ENCODE assay signal across 8 mouse cellular contexts in genomic region chr12:79965471-79966288, GRCm38 (mm10).
DNase-seq lines count a peak whose midpoint lies in the region; ATAC-seq and TF ChIP-seq lines count a peak whose summit lies in the region.

No protein-coding gene starts in this region.

- H3K36me3 ChIP-seq in hindbrain, embryonic 11.5 days (ENCODE audit: control insufficient read depth, insufficient read depth, low read length) = no peaks in the 10 kb centered on the region
- no peaks in the 10 kb centered on the region for H3K36me3 ChIP-seq in midbrain, embryonic 14.5 days (ENCODE audit: control insufficient read depth, insufficient read depth, low read length)

- H3K27me3 ChIP-seq in hindbrain, embryonic 11.5 days (ENCODE audit: control insufficient read depth, insufficient read depth, low read length) = no peaks in the 10 kb centered on the region
- no peaks in the 10 kb centered on the region for H3K27me3 ChIP-seq in midbrain, embryonic 14.5 days (ENCODE audit: control insufficient read depth, insufficient read depth, low read length)

- peak overlapping the region; percentile 12; the same call in 1 of the 2 replicates for H3K4me3 ChIP-seq in embryonic fibroblast, embryonic 13.5 days (ENCODE audit: insufficient read depth, low read length)
- peak overlapping the region; percentile 28 for H3K4me3 ChIP-seq in hindbrain, embryonic 11.5 days (ENCODE audit: low read depth, low read length)
- peak overlapping the region; percentile 48 for H3K4me3 ChIP-seq in midbrain, embryonic 14.5 days (replicated peaks; ENCODE audit: low read depth, low read length)

- peak; percentile 30 for DNase-seq in cerebellum, adult 9-11 months
- no peak for DNase-seq in cerebellum, adult 11-12 months
- peak; percentile 27 for DNase-seq in ES-CJ7 (ENCODE audit: low read depth, low spot score)
- peak; percentile 82 for DNase-seq in hindbrain, embryonic 11.5 days (ENCODE audit: low spot score)
- DNase-seq in left cerebral cortex, postnatal 4 days = peak; percentile 59
- peak; percentile 92 for DNase-seq in midbrain, embryonic 14.5 days
- DNase-seq in ovary, adult 18-20 months (ENCODE audit: low spot score) = no peak

- peak overlapping the region; percentile 48 for H3K4me2 ChIP-seq in hindbrain, embryonic 11.5 days (replicated peaks; ENCODE audit: low read depth, low read length)
- peak overlapping the region; percentile 80 for H3K4me2 ChIP-seq in midbrain, embryonic 14.5 days (ENCODE audit: low read length)

- no peaks in the 10 kb centered on the region for H3K9me3 ChIP-seq in hindbrain, embryonic 11.5 days (ENCODE audit: control insufficient read depth, low read length)
- H3K9me3 ChIP-seq in midbrain, embryonic 14.5 days (ENCODE audit: control insufficient read depth, low read length) = no peaks in the 10 kb centered on the region

- peak; percentile 84 for ATAC-seq in hindbrain, embryonic 11.5 days (ENCODE audit: low FRiP score)
- peak; percentile 84 for ATAC-seq in midbrain, embryonic 14.5 days (ENCODE audit: low FRiP score, low TSS enrichment)

- H3K27ac ChIP-seq in embryonic fibroblast, embryonic 13.5 days (ENCODE audit: insufficient read depth, low read length) = no peak overlapping the region
- H3K27ac ChIP-seq in hindbrain, embryonic 11.5 days (ENCODE audit: low read depth, low read length) = peak overlapping the region; percentile 7
- peak overlapping the region; percentile 80 for H3K27ac ChIP-seq in midbrain, embryonic 14.5 days (replicated peaks; ENCODE audit: low read depth, low read length)

- TF ChIP-seq CTCF in embryonic fibroblast, embryonic 13.5 days (IDR thresholded peaks at IDR 0.05; ENCODE audit: borderline replicate concordance, insufficient read depth, low read length) = no peak

- 3% methylated on average over 46 of the region's 46 CpGs for WGBS in hindbrain, embryonic 11.5 days
- WGBS in midbrain, embryonic 14.5 days = under 1% methylated on average over 46 of the region's 46 CpGs

- intact Hi-C loops in left cerebral cortex, postnatal 4 days (cut with DNase I) = loop anchor here (5.0 kb wide), 1 partner anchor 353 kb away; no protein-coding TSS in a partner anchor

- H3K9ac ChIP-seq in hindbrain, embryonic 11.5 days (ENCODE audit: low read depth, low read length) = peak overlapping the region; percentile 65
- H3K9ac ChIP-seq in midbrain, embryonic 14.5 days (replicated peaks; ENCODE audit: low read length) = peak overlapping the region; percentile 81

- H3K4me1 ChIP-seq in embryonic fibroblast, embryonic 13.5 days (ENCODE audit: control insufficient read depth, insufficient read depth, low read length) = 0 out of 2 replicates have a peak, but pooled peaks cover 2% of the 10 kb centered on the region
- H3K4me1 ChIP-seq in hindbrain, embryonic 11.5 days (replicated peaks; ENCODE audit: control insufficient read depth, insufficient read depth, low read length) = peaks cover 10% of the 10 kb centered on the region
- peaks cover 22% of the 10 kb centered on the region for H3K4me1 ChIP-seq in midbrain, embryonic 14.5 days (ENCODE audit: control insufficient read depth, insufficient read depth, low read length)

- TF ChIP-seq POLR2A in embryonic fibroblast, embryonic 13.5 days (IDR thresholded peaks at IDR 0.05; ENCODE audit: low read depth, low read length) = peak; percentile 26; the same call in 1 of the 2 replicates

Comparison
In these comparisons a context has a peak if more than half of its experiments do, and no peak if none do; other contexts are left out.
1. DNase-seq: peak in cerebellum, adult 9-11 months (single experiment), ES-CJ7 (single experiment), hindbrain, embryonic 11.5 days (single experiment), left cerebral cortex, postnatal 4 days (single experiment) and midbrain, embryonic 14.5 days (single experiment); none in cerebellum, adult 11-12 months (single experiment) and ovary, adult 18-20 months (single experiment).
2. Peak in every context shown above with its lines, with median percentiles within 50 percentile points of each other: H3K4me3 ChIP-seq.